Mouse (Mus musculus): ENCODE results near the gene Eea1. TPM values are rescaled to one million over a fixed set of nuclear protein-coding genes. Genes with fewer than 3 reads are reported as not detected.

The Eea1 gene
- polyA plus RNA-seq, 1 experiment from 2014 or later, result 20.0 TPM

DNA sequence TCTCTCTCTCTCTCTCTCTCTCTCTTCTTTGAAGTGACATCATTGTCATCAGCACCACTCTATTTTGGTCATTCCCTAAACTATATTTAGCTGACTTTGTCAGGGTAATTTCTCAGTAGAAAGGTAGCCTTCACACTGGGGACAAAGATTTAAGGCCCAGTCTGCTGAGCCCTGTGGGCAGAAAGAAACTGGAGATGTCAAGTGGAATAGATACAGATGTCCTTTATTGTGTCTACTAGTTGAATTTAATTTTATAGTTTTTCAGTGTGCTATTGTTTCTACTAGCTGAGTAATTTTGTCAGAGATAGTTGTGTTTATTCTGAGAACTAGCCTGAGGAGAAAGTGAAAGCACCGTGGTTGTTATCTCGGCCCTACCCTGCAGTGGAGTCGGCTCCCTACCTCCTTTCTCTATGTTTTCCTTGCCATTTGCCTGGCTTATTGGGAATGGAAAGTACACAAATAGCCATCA, 30.3 kb downstream of the Eea1 start:
- no peak for ATAC-seq (ENCODE audit: low FRiP score, low TSS enrichment)
- Histone ChIP-seq H3K4me3 (ENCODE audit: low read length) (no peak overlapping the region), H3K27me3 (ENCODE audit: control insufficient read depth, insufficient read depth, low read length) (no peaks in the 10 kb centered on the region), H3K27ac (ENCODE audit: low read depth, low read length) (no peak overlapping the region), H3K4me2 (replicated peaks; ENCODE audit: low read depth, low read length) (no peak overlapping the region), H3K9me3 (ENCODE audit: control insufficient read depth, low read length) (no peaks in the 10 kb centered on the region), H3K4me1 (ENCODE audit: control insufficient read depth, insufficient read depth, low read length) (no peaks in the 10 kb centered on the region), H3K36me3 (ENCODE audit: control insufficient read depth, insufficient read depth, low read length) (peaks cover 4% of the 10 kb centered on the region; the same call in 1 of the 2 replicates), H3K9ac (ENCODE audit: low read depth, low read length) (no peak overlapping the region)
- 85% methylated on average over 3 of the region's 3 CpGs for WGBS

DNA sequence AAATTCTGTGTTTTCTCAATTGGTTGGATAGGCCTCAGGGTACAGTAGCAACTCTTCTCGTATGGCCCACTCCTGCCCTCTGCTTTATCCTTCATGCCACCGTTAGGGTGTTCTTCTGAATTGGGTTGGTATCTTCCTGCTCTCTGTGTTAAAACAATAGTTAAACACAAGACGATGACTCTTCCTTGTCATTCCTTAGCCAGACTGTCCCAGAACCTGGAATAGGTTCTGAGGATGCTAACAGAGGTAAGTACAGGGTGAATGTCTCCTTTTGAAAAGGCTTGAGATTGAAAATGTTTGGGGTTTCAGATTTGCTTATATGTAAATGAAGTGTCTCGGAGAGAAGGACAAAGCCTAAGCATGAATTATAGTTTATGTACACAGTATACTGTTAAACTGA, 30.9 kb downstream of the Eea1 start:
- Histone ChIP-seq H3K4me1 (ENCODE audit: control insufficient read depth, insufficient read depth, low read length) (no peaks in the 10 kb centered on the region), H3K4me3 (ENCODE audit: low read length) (no peak overlapping the region), H3K27me3 (ENCODE audit: control insufficient read depth, insufficient read depth, low read length) (no peaks in the 10 kb centered on the region), H3K9ac (ENCODE audit: low read depth, low read length) (no peak overlapping the region), H3K9me3 (ENCODE audit: control insufficient read depth, low read length) (no peaks in the 10 kb centered on the region), H3K4me2 (replicated peaks; ENCODE audit: low read depth, low read length) (no peak overlapping the region), H3K27ac (ENCODE audit: low read depth, low read length) (no peak overlapping the region), H3K36me3 (ENCODE audit: control insufficient read depth, insufficient read depth, low read length) (peaks cover 4% of the 10 kb centered on the region; the same call in 1 of the 2 replicates)
- WGBS, result 93% methylated on average over 4 of the region's 4 CpGs
- no peak for ATAC-seq (ENCODE audit: low FRiP score, low TSS enrichment)

- peaks cover 4% of the 10 kb centered on the region; the same call in 1 of the 2 replicates for H3K36me3 ChIP-seq (ENCODE audit: control insufficient read depth, insufficient read depth, low read length)
- no peak overlapping the region for H3K9ac ChIP-seq (ENCODE audit: low read depth, low read length)
- WGBS, result 85% methylated on average over 3 of the region's 3 CpGs
- H3K9me3 ChIP-seq (ENCODE audit: control insufficient read depth, low read length), result no peaks in the 10 kb centered on the region
- no peak overlapping the region for H3K4me3 ChIP-seq (ENCODE audit: low read length)
- no peak overlapping the region for H3K27ac ChIP-seq (ENCODE audit: low read depth, low read length)
- no peaks in the 10 kb centered on the region for H3K27me3 ChIP-seq (ENCODE audit: control insufficient read depth, insufficient read depth, low read length)
- H3K4me1 ChIP-seq (ENCODE audit: control insufficient read depth, insufficient read depth, low read length), result no peaks in the 10 kb centered on the region
- no peak overlapping the region for H3K4me2 ChIP-seq (replicated peaks; ENCODE audit: low read depth, low read length)
- ATAC-seq (ENCODE audit: low FRiP score, low TSS enrichment), result no peak
These were observed 31.5 kb downstream of the Eea1 start for GRCm38 (mm10) chr10:95971942-95972341.

DNA sequence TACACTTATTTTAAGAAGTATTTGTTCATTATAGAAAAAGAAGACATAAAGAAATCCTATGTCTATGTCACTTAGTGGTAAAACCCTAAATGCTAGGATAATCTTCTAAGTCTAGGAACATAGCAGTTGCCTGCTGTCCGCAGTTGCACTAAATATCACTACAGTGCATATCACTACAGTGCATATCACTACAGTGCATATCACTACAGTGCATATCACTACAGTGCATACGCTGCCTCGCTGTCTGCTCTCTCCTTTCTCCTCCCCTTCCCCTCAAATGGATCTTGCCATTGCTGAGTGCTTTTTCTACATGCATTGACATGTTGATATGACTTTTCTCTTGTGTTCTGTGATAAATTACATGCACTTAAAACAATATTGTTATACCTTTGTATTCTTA, 34.0 kb downstream of the Eea1 start:
- Histone ChIP-seq H3K4me1 (ENCODE audit: control insufficient read depth, insufficient read depth, low read length) (no peaks in the 10 kb centered on the region), H3K4me2 (replicated peaks; ENCODE audit: low read depth, low read length) (no peak overlapping the region), H3K27ac (ENCODE audit: low read depth, low read length) (no peak overlapping the region), H3K9me3 (ENCODE audit: control insufficient read depth, low read length) (no peaks in the 10 kb centered on the region), H3K4me3 (ENCODE audit: low read length) (no peak overlapping the region), H3K27me3 (ENCODE audit: control insufficient read depth, insufficient read depth, low read length) (no peaks in the 10 kb centered on the region), H3K9ac (ENCODE audit: low read depth, low read length) (no peak overlapping the region), H3K36me3 (ENCODE audit: control insufficient read depth, insufficient read depth, low read length) (peaks cover 4% of the 10 kb centered on the region; the same call in 1 of the 2 replicates)
- no peak for ATAC-seq (ENCODE audit: low FRiP score, low TSS enrichment)
- 92% methylated on average over 3 of the region's 3 CpGs for WGBS

- H3K4me2 ChIP-seq (replicated peaks; ENCODE audit: low read depth, low read length), result no peak overlapping the region
- H3K36me3 ChIP-seq (ENCODE audit: control insufficient read depth, insufficient read depth, low read length), result peaks cover 4% of the 10 kb centered on the region; the same call in 1 of the 2 replicates
- no peak overlapping the region for H3K9ac ChIP-seq (ENCODE audit: low read depth, low read length)
- no peak overlapping the region for H3K27ac ChIP-seq (ENCODE audit: low read depth, low read length)
- no peak for ATAC-seq (ENCODE audit: low FRiP score, low TSS enrichment)
- H3K4me3 ChIP-seq (ENCODE audit: low read length), result no peak overlapping the region
- no peaks in the 10 kb centered on the region for H3K27me3 ChIP-seq (ENCODE audit: control insufficient read depth, insufficient read depth, low read length)
- no peaks in the 10 kb centered on the region for H3K4me1 ChIP-seq (ENCODE audit: control insufficient read depth, insufficient read depth, low read length)
- H3K9me3 ChIP-seq (ENCODE audit: control insufficient read depth, low read length), result no peaks in the 10 kb centered on the region
- 89% methylated on average over 2 of the region's 2 CpGs for WGBS
These were observed 36.3 kb downstream of the Eea1 start for GRCm38 (mm10) chr10:95976798-95977197.

DNA sequence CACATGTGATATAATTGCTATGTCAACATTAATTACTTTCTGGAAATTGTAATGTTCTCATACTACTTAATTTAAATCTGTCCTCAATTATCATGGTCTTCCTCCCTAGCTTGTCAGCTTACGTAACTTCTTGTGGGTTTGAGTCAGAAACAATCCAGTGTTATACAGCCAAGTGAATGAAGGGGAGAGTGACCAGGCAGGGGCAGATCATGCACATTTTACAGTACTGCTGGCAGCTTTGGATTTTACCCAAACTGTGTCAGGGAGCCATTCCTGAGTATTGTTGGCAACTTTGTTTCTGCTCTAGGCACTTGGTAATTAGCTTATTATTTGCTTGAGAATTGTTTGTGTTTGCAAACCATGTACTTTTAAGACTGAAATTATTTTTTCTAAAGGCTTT, 49.3 kb downstream of the Eea1 start:
- H3K9ac ChIP-seq (ENCODE audit: low read depth, low read length), result no peak overlapping the region
- 100% methylated on average over 1 of the region's 1 CpGs for WGBS
- H3K4me1 ChIP-seq (ENCODE audit: control insufficient read depth, insufficient read depth, low read length), result no peaks in the 10 kb centered on the region
- no peaks in the 10 kb centered on the region for H3K9me3 ChIP-seq (ENCODE audit: control insufficient read depth, low read length)
- H3K27ac ChIP-seq (ENCODE audit: low read depth, low read length), result no peak overlapping the region
- no peak overlapping the region for H3K4me3 ChIP-seq (ENCODE audit: low read length)
- no peaks in the 10 kb centered on the region for H3K27me3 ChIP-seq (ENCODE audit: control insufficient read depth, insufficient read depth, low read length)
- no peak overlapping the region for H3K4me2 ChIP-seq (replicated peaks; ENCODE audit: low read depth, low read length)
- no peak for ATAC-seq (ENCODE audit: low FRiP score, low TSS enrichment)
- H3K36me3 ChIP-seq (ENCODE audit: control insufficient read depth, insufficient read depth, low read length), result no peaks in the 10 kb centered on the region

DNA sequence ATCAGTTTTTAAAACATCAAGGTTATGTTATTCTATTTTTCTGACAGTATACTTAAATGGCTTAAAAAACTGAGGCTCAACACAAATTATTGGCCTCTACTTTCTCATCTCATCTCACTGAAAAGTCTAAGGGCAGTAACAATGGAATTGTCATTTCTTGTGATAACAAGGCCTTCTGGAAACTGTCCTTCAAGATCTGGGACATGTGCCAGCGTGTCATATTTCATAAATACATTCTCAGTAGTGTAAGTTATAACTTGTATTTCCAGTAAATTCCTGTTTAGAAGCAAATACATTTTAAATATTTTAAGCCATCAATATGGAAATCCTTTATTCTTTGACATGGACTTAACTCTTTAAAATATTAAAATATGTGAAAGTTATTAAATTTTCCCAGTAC, 50.7 kb downstream of the Eea1 start:
- Histone ChIP-seq H3K4me3 (ENCODE audit: low read length) (no peak overlapping the region), H3K27me3 (ENCODE audit: control insufficient read depth, insufficient read depth, low read length) (no peaks in the 10 kb centered on the region), H3K9ac (ENCODE audit: low read depth, low read length) (no peak overlapping the region), H3K9me3 (ENCODE audit: control insufficient read depth, low read length) (no peaks in the 10 kb centered on the region), H3K27ac (ENCODE audit: low read depth, low read length) (no peak overlapping the region), H3K4me1 (ENCODE audit: control insufficient read depth, insufficient read depth, low read length) (no peaks in the 10 kb centered on the region), H3K36me3 (ENCODE audit: control insufficient read depth, insufficient read depth, low read length) (no peaks in the 10 kb centered on the region), H3K4me2 (replicated peaks; ENCODE audit: low read depth, low read length) (no peak overlapping the region)
- ATAC-seq (ENCODE audit: low FRiP score, low TSS enrichment), result no peak
- 78% methylated on average over 1 of the region's 1 CpGs for WGBS

DNA sequence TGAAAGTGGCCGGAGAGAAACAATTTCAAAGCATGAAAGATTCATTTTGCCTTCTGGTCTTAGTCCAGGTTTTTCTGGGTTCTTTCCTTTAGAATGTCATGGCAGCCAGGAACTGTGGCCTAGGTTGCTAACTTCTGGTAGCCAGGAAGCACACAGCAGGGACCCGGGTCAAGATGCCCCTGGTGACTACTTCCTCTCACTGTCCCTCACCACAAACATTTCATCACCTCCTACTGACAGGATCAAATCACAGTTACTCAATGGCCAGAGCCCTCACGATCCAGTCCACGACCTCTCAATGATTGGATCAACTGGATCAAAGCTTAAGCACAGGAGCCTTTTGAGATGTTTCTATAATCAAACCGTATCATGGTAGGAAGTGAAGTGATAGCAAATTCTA, 60.5 kb downstream of the Eea1 start:
- H3K27me3 ChIP-seq (ENCODE audit: control insufficient read depth, insufficient read depth, low read length), result no peaks in the 10 kb centered on the region
- H3K36me3 ChIP-seq (ENCODE audit: control insufficient read depth, insufficient read depth, low read length), result no peaks in the 10 kb centered on the region; the same call in 1 of the 2 replicates
- no peak overlapping the region for H3K9ac ChIP-seq (ENCODE audit: low read depth, low read length)
- H3K4me1 ChIP-seq (ENCODE audit: control insufficient read depth, insufficient read depth, low read length), result no peaks in the 10 kb centered on the region
- H3K27ac ChIP-seq (ENCODE audit: low read depth, low read length), result no peak overlapping the region
- H3K4me3 ChIP-seq (ENCODE audit: low read length), result no peak overlapping the region
- no peak overlapping the region for H3K4me2 ChIP-seq (replicated peaks; ENCODE audit: low read depth, low read length)
- WGBS, result 83% methylated on average over 5 of the region's 5 CpGs
- ATAC-seq (ENCODE audit: low FRiP score, low TSS enrichment), result no peak
- H3K9me3 ChIP-seq (ENCODE audit: control insufficient read depth, low read length), result no peaks in the 10 kb centered on the region

DNA sequence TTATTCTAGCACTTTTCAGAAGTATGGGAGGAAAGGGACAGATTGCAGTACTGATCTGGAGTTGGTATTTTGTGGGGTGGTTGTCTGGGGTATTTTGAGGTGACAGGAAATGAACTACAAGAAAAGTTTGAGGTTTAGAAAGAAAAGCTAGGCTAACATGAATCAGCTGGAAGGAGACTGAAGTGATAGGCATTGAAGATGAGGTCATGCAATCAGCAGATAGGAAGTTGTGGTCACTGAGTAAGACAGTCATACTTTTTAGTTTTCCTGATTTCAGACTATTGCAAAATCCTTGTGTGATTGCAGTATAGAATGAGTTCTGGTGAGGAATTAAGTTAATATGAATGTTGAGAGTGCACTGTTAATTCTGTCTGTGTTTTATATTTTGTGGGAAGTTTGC, 75.3 kb downstream of the Eea1 start:
- no peak overlapping the region for H3K4me2 ChIP-seq (replicated peaks; ENCODE audit: low read depth, low read length)

More for the DNA sequence above, 75.3 kb downstream of the Eea1 start:
- H3K9me3 ChIP-seq (ENCODE audit: control insufficient read depth, low read length), result no peaks in the 10 kb centered on the region
- no peaks in the 10 kb centered on the region for H3K27me3 ChIP-seq (ENCODE audit: control insufficient read depth, insufficient read depth, low read length)
- no peak overlapping the region for H3K9ac ChIP-seq (ENCODE audit: low read depth, low read length)
- H3K4me3 ChIP-seq (ENCODE audit: low read length), result no peak overlapping the region
- H3K4me1 ChIP-seq (ENCODE audit: control insufficient read depth, insufficient read depth, low read length), result no peaks in the 10 kb centered on the region
- H3K27ac ChIP-seq (ENCODE audit: low read depth, low read length), result no peak overlapping the region
- no peak for ATAC-seq (ENCODE audit: low FRiP score, low TSS enrichment)
- peaks cover 26% of the 10 kb centered on the region; the same call in 1 of the 2 replicates for H3K36me3 ChIP-seq (ENCODE audit: control insufficient read depth, insufficient read depth, low read length)

Data from kidney, embryonic 14.5 days (tissue).